Mouse (Mus musculus) limb, embryonic 11.5 days (tissue): ENCODE results near the gene Mier3. TPM values are rescaled to one million over a fixed set of nuclear protein-coding genes. Genes with fewer than 3 reads are reported as not detected.
"Not testable (repeated sequence)": the region's sequence is repeated elsewhere in the genome, so short reads cannot be mapped to it uniquely, and the experiment has no call there.

Experiments
- ATAC-seq: fragments of 200-750 bp; cut with Nextera tagmentation; 2 replicates; pipeline ENCODE4 v1.8.0; 2017; ENCODE audit warnings: low read depth; ENCODE audit not compliant: insufficient number of reproducible peaks, low FRiP score, low TSS enrichment
- DNase-seq: peaks from one replicate; pipeline ENCODE4 v3.0.0-alpha.2; 2015; ENCODE audit warnings: low spot score
- H3K27ac ChIP-seq: fragments of 300-500 bp; sonication (generic); replicated peaks from 2 replicates; pipeline ENCODE4 v1.5.1; 2014; ENCODE audit warnings: low read depth, mild to moderate bottlenecking, low read length
- H3K27me3 ChIP-seq: fragments of 300-500 bp; sonication (generic); 2 replicates; pipeline ENCODE4 v1.6.1; 2014; ENCODE audit warnings: mild to moderate bottlenecking, low read length, mixed read lengths; ENCODE audit not compliant: control insufficient read depth, insufficient read depth
- H3K36me3 ChIP-seq: fragments of 300-500 bp; sonication (generic); 2 replicates; pipeline ENCODE4 v1.6.1; 2014; ENCODE audit warnings: mild to moderate bottlenecking, low read length, moderate library complexity, mixed read lengths; ENCODE audit not compliant: control insufficient read depth, insufficient read depth
- H3K4me1 ChIP-seq: fragments of 300-500 bp; sonication (generic); 2 replicates; pipeline ENCODE4 v1.6.1; 2014; ENCODE audit warnings: low read length, mixed read lengths; ENCODE audit not compliant: control insufficient read depth, insufficient read depth
- H3K4me2 ChIP-seq: fragments of 300-500 bp; sonication (generic); 2 replicates; pipeline ENCODE4 v1.6.1; 2014; ENCODE audit warnings: low read depth, mild to moderate bottlenecking, moderate library complexity; ENCODE audit not compliant: severe bottlenecking
- H3K4me3 ChIP-seq: fragments of 300-500 bp; sonication (generic); 2 replicates; pipeline ENCODE4 v1.5.1; 2014; ENCODE audit warnings: low read depth, low read length
- H3K9ac ChIP-seq: fragments of 300-500 bp; sonication (generic); 2 replicates; pipeline ENCODE4 v1.6.1; 2014; ENCODE audit warnings: mild to moderate bottlenecking, low read length
- H3K9me3 ChIP-seq: fragments of 300-500 bp; sonication (generic); 2 replicates; pipeline ENCODE4 v1.6.1; 2016; ENCODE audit warnings: low read length; ENCODE audit not compliant: control insufficient read depth
- WGBS: fragments of 180-500 bp; shearing (Covaris S2); extraction: QIAGEN DNeasy Blood & Tissue Kit; methylation state at CpG from one replicate; pipeline ENCODE4 v1.1.7; 2014; 5-methylcytosine and 5-hydroxymethylcytosine counted together
- polyA plus RNA-seq: library from polyadenylated mRNA; unstranded; fragments of >200 nt; fragmentation: Nextera tagmentation; extraction: Ambion mirVana; gene quantifications from 2 replicates; pipeline ENCODE4 v1.2.1, GENCODE M21; 2014

Mier3 gene
- polyA plus RNA-seq, 1 experiment from 2014 or later, result 29.4 TPM

DNA sequence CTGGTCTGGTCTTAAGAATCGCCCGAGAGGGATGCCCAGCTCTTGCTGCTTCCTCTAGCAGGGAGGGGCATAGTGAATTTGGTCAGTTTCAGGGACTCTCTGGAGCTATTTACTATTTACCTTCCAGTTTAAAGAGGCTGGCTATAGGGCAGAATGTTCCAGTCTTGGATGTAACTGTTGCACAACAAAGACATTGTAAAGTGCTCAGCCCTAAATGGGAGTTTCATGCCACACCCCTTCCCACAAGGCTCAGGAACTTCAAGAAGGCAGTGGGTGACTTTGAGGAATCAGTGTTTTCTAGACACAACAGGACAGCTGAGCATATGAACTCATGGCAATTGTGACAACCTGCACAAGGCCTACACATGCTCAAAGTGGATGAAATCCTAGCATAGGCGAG lies 3.9 kb upstream of the Mier3 start:
- no peaks in the 10 kb centered on the region for H3K9me3 ChIP-seq
- no peak overlapping the region for H3K4me3 ChIP-seq
- no peak overlapping the region for H3K9ac ChIP-seq
- H3K4me1 ChIP-seq, result no peaks in the 10 kb centered on the region
- H3K4me2 ChIP-seq, result no peak overlapping the region
- DNase-seq (no peak), ATAC-seq (no peak)
- H3K27ac ChIP-seq, result no peak overlapping the region
- 82% methylated on average over 3 of the region's 3 CpGs for WGBS
- H3K27me3 ChIP-seq, result no peaks in the 10 kb centered on the region
- no peaks in the 10 kb centered on the region for H3K36me3 ChIP-seq

DNA sequence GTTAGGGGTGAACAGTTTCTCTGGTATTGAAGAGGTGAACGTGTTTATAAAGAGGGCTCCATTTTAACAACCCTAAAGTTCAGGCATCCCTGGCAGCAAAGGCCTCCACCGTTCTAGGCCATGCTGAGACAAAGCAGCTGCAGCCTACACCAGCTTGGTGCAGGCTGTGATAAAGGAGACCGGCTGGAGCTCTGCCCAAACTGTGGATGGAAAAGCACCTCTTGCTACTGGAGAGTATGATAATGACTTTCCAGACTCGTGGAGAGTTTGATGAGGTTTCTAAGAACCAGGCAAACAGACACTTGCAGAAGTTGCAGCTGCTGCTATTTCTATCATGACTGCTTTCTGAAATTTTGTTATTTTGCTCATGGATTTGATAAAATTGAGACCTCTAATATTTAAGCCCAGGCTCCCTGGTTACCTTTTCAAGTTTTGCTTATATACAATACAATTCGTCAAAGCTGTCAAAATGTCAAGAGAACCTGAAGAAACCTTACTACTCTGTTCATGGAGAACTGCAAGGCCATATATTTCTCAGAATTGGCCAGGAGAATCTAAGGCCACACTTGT lies 3.4 kb downstream of the Mier3 start:
- H3K4me2 ChIP-seq, result no peak overlapping the region
- DNase-seq (no peak), ATAC-seq (no peak)
- no peaks in the 10 kb centered on the region for H3K9me3 ChIP-seq
- no peaks in the 10 kb centered on the region for H3K27me3 ChIP-seq
- no peak overlapping the region for H3K4me3 ChIP-seq
- no peak overlapping the region for H3K9ac ChIP-seq
- H3K27ac ChIP-seq, result no peak overlapping the region
- no peaks in the 10 kb centered on the region for H3K4me1 ChIP-seq
- WGBS, result 50% methylated on average over 5 of the region's 5 CpGs
- H3K36me3 ChIP-seq, result no peaks in the 10 kb centered on the region

DNA sequence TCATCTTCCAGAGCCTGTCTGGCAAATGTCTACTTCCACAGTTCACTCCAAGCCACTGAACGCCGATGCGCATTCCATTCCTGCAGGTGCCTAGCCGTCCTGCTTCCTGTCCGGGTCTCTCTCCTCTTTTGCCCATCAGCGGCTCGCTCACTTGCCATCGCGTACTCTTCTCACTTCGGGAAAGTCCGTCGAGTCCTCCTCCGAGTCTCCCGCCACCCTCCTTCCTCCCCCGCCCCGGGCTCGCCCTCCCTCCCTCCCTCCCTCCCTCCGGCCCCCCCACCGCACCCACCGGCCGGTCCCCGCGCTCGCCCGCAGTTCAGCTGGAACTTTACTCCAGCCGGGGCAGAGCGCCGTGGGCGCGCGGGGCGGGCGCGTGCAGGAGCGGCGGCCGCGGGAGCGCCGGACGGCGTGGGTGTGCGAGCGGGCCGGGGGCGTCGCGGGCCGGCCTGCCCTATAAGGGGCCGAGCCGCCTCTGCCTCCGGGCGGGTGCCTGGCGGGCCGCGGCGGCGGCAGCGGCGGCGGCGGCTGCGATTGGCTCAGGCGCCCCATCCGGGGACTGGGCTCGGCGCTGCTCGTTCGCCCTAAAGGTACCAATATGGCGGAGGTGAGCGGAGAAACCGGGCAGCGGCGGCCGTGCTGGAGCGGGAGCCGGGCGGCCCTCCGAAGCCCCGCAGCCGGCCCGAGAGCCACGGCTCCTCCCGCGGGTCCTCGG lies 5.1 kb downstream of the Mier3 start:
- no peaks in the 10 kb centered on the region for H3K27me3 ChIP-seq
- peak overlapping the region; percentile 99 for H3K4me3 ChIP-seq
- under 1% methylated on average over 43 of the region's 86 CpGs for WGBS
- peak overlapping the region; percentile 98 for H3K9ac ChIP-seq
- 0 out of 2 replicates have a peak, but pooled peaks cover 2% of the 10 kb centered on the region for H3K36me3 ChIP-seq
- H3K4me1 ChIP-seq, result no peaks in the 10 kb centered on the region
- peak overlapping the region; percentile 95 for H3K27ac ChIP-seq
- peak overlapping the region; percentile 83 for H3K4me2 ChIP-seq
- ATAC-seq, result peak; percentile 94
- H3K9me3 ChIP-seq, result no peaks in the 10 kb centered on the region
- DNase-seq, result peak; percentile 88

GRCm38 (mm10) chr13:111686522-111687284 lies 5.9 kb downstream of the Mier3 start:
- H3K9ac ChIP-seq, result peak overlapping the region; percentile 98
- H3K36me3 ChIP-seq, result peaks cover 2% of the 10 kb centered on the region; the same call in 1 of the 2 replicates
- H3K27ac ChIP-seq, result peak overlapping the region; percentile 95
- no peaks in the 10 kb centered on the region for H3K4me1 ChIP-seq
- peak overlapping the region; percentile 99 for H3K4me3 ChIP-seq
- DNase-seq, result peak; percentile 67
- H3K27me3 ChIP-seq, result no peaks in the 10 kb centered on the region
- peak; percentile 58 for ATAC-seq
- WGBS, result under 1% methylated on average over 52 of the region's 101 CpGs
- H3K9me3 ChIP-seq, result no peaks in the 10 kb centered on the region
- peak overlapping the region; percentile 83 for H3K4me2 ChIP-seq

- Histone ChIP-seq H3K36me3 (peaks cover 2% of the 10 kb centered on the region; the same call in 1 of the 2 replicates), H3K4me3 (peak overlapping the region; percentile 99), H3K4me2 (peak overlapping the region; percentile 83), H3K27me3 (no peaks in the 10 kb centered on the region), H3K4me1 (no peaks in the 10 kb centered on the region), H3K27ac (peak overlapping the region; percentile 95), H3K9me3 (no peaks in the 10 kb centered on the region), H3K9ac (peak overlapping the region; percentile 98)
- WGBS, result under 1% methylated on average over 35 of the region's 35 CpGs
- peak; percentile 66 for ATAC-seq
- peak; percentile 81 for DNase-seq
These were observed 6.6 kb downstream of the Mier3 start for GRCm38 (mm10) chr13:111687285-111687781.

DNA sequence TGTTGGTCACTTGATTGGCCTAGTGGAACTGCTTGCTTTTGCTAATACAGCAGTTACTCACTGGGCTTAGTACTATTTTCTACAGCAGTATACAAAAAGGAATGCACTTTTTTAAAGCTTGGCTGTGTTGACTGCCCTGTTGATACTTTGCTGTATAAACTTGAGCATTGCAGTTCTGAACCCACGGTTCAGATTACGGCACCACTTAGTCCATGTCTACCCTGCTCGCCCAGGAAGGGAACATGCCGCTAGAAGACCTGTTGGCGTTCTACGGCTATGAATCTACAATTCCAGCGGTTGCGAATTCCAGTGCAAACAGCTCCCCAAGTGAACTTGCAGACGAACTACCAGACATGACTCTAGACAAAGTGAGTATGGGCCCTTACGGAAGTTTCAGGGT lies 22.6 kb downstream of the Mier3 start:
- H3K27ac ChIP-seq, result no peak overlapping the region
- no peak for ATAC-seq
- no peaks in the 10 kb centered on the region for H3K27me3 ChIP-seq
- WGBS, result 97% methylated on average over 10 of the region's 10 CpGs
- DNase-seq, result no peak
- H3K9ac ChIP-seq, result no peak overlapping the region
- H3K4me1 ChIP-seq, result no peaks in the 10 kb centered on the region
- H3K36me3 ChIP-seq, result peaks cover 16% of the 10 kb centered on the region; the same call in 1 of the 2 replicates
- H3K4me2 ChIP-seq, result no peak overlapping the region
- H3K9me3 ChIP-seq, result no peaks in the 10 kb centered on the region
- no peak overlapping the region for H3K4me3 ChIP-seq

GRCm38 (mm10) chr13:111703952-111704351 lies 23.2 kb downstream of the Mier3 start:
- not testable (repeated sequence) for H3K9me3 ChIP-seq, H3K27me3 ChIP-seq, H3K4me2 ChIP-seq, DNase-seq, H3K4me1 ChIP-seq, ATAC-seq, H3K27ac ChIP-seq, H3K9ac ChIP-seq, H3K4me3 ChIP-seq
- peaks cover 17% of the 10 kb centered on the region; the same call in 1 of the 2 replicates for H3K36me3 ChIP-seq
- WGBS, result 88% methylated on average over 4 of the region's 4 CpGs

DNA sequence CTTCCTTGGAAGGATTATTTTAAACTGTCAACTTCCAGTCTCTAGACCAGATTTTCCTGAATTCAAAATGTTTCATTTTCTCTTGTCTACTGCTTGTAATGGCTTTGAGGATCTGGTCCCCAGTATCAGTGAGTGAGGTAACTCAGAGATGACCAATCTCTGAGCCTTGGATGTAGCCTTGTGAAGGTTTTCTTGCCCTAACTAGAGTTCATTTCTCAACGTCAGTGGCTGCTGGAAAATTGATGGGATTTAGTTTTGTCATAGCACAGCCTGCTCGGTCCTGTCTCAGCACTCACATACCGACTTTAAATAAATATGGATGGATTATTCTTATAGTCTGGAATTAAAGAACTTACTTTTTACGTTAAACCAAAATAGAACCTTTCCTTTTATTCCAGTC lies 29.8 kb downstream of the Mier3 start:
- no peaks in the 10 kb centered on the region for H3K9me3 ChIP-seq
- H3K9ac ChIP-seq, result no peak overlapping the region
- H3K4me1 ChIP-seq, result no peaks in the 10 kb centered on the region
- no peaks in the 10 kb centered on the region for H3K27me3 ChIP-seq
- no peak overlapping the region for H3K27ac ChIP-seq
- no peak overlapping the region for H3K4me2 ChIP-seq
- H3K4me3 ChIP-seq, result no peak overlapping the region
- WGBS, result 91% methylated on average over 4 of the region's 4 CpGs
- no peak for DNase-seq
- ATAC-seq, result no peak
- peaks cover 21% of the 10 kb centered on the region for H3K36me3 ChIP-seq
